In the genomic region with DNA sequence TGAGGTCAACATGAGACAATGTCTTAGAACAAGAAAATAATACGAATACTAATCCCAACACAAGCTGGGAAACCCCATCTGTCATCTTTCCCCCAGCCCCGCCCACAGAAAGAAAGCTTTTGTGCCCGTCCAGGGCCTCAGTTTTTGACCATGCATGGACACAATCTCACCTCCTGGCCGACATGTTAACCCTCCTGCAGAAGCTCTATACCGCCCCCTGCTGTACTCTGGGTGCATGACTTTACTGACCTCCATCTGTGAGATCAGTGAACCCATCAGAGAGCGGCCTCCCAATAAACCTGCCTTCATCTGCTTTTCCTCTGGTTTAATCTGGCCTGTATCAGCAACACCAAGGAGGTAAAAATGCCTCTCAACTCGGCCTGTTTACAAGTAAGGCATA, we compare ENCODE assay signal across 9 mouse cellular contexts.
A peak's percentile ranks its signal among the peaks of the same experiment; 100 is the strongest.
DNase-seq lines count a peak whose midpoint lies in the region.
"Had no signal": no experiment of that assay in that cellular context is flagged by ENCODE, and none has a peak within 500 bp of the region (broad histone marks: within the 10 kb centered on the region; RNA-seq: fewer than 3 reads in every experiment).

No protein-coding gene starts in this region.

- no peaks in the 10 kb centered on the region for H3K4me1 ChIP-seq in heart, embryonic 10.5 days
- H3K4me1 ChIP-seq in limb, embryonic 10.5 days: no peaks in the 10 kb centered on the region
- H3K4me1 ChIP-seq: liver, embryonic 15.5 days had no signal

- H3K27me3 ChIP-seq in heart, embryonic 10.5 days (ENCODE audit: insufficient read depth, poor library complexity, severe bottlenecking): no peaks in the 10 kb centered on the region
- no peaks in the 10 kb centered on the region for H3K27me3 ChIP-seq in limb, embryonic 10.5 days (ENCODE audit: low read depth, poor library complexity, severe bottlenecking)
- H3K27me3 ChIP-seq: liver, embryonic 15.5 days had no signal

- no peak overlapping the region for H3K27ac ChIP-seq in heart, embryonic 10.5 days
- no peak overlapping the region for H3K27ac ChIP-seq in limb, embryonic 10.5 days
- H3K27ac ChIP-seq: liver, embryonic 15.5 days had no signal

- intact Hi-C loops in gastrocnemius, postnatal 36 days (cut with DNase I): loop anchor here (5.0 to 10.0 kb wide), 2 partner anchors 294 to 476 kb away; no protein-coding TSS in a partner anchor

- no peak overlapping the region for H3K4me3 ChIP-seq in heart, embryonic 10.5 days
- no peak overlapping the region for H3K4me3 ChIP-seq in limb, embryonic 10.5 days
- H3K4me3 ChIP-seq: liver, embryonic 15.5 days had no signal

- DNase-seq in heart, adult 18-20 months: peak; percentile 41 to 84
- DNase-seq in heart, embryonic 10.5 days (ENCODE audit: low spot score): no peak
- DNase-seq in CD4-positive, CD25-positive, alpha-beta regulatory T cell, adult 2 months (ENCODE audit: low read depth, low spot score): peak; percentile 75
- DNase-seq in c-Kit-positive CD71-positive TER-119-positive erythroid progenitor cells, embryonic 14.5 days (ENCODE audit: low spot score): peak; percentile 53
- peak; percentile 26 to 34 for DNase-seq in gastrocnemius, postnatal 36 days
- DNase-seq in limb, embryonic 10.5 days (ENCODE audit: low spot score): peak; percentile 39
- DNase-seq in right cerebral cortex, postnatal 14 days: peak; percentile 8
- peak; percentile 5 to 26 for DNase-seq in urinary bladder, postnatal 36 days (ENCODE audit: low spot score in 2 of 2)

- 76% methylated on average over 7 of the region's 7 CpGs for WGBS in heart, embryonic 10.5 days
- WGBS in limb, embryonic 10.5 days: 88% methylated on average over 7 of the region's 7 CpGs

- no peaks in the 10 kb centered on the region for H3K9me3 ChIP-seq in heart, embryonic 10.5 days
- no peaks in the 10 kb centered on the region for H3K9me3 ChIP-seq in limb, embryonic 10.5 days (replicated peaks)
- H3K9me3 ChIP-seq: liver, embryonic 15.5 days had no signal

- no peaks in the 10 kb centered on the region for H3K36me3 ChIP-seq in heart, embryonic 10.5 days
- H3K36me3 ChIP-seq in limb, embryonic 10.5 days: no peaks in the 10 kb centered on the region
- H3K36me3 ChIP-seq: liver, embryonic 15.5 days had no signal
